Mouse (Mus musculus) erythroblast, embryonic 14.5 days (primary cell): ENCODE results near the gene Mogs. TPM values are rescaled to one million over a fixed set of nuclear protein-coding genes. Genes with fewer than 3 reads are reported as not detected.

Experiments used
- H3K27me3 ChIP-seq: 2 replicates; pipeline ENCODE4 v1.6.1; 2012; ENCODE audit warnings: inconsistent platforms; ENCODE audit not compliant: control insufficient read depth
- H3K36me3 ChIP-seq: 2 replicates; pipeline ENCODE4 v1.6.1; 2012; ENCODE audit warnings: mild to moderate bottlenecking, inconsistent platforms; ENCODE audit not compliant: control insufficient read depth
- H3K4me1 ChIP-seq: 2 replicates; pipeline ENCODE4 v1.6.1; 2012; ENCODE audit warnings: inconsistent platforms; ENCODE audit not compliant: control insufficient read depth
- H3K4me3 ChIP-seq: replicated peaks from 2 replicates; pipeline ENCODE3; 2012; ENCODE audit warnings: moderate library complexity, mild to moderate bottlenecking, inconsistent platforms
- H3K9me3 ChIP-seq: 2 replicates; pipeline ENCODE4 v1.6.1; 2012; ENCODE audit warnings: low read length, inconsistent platforms, mixed read lengths; ENCODE audit not compliant: control insufficient read depth
- GATA1 ChIP-seq: IDR thresholded peaks from 2 replicates; pipeline ENCODE4 v1.6.1; 2012; ENCODE audit warnings: low read length, inconsistent platforms, mixed read lengths
- TAL1 ChIP-seq: IDR thresholded peaks from 3 replicates; pipeline ENCODE4 v1.6.1; 2012; ENCODE audit warnings: low read length, inconsistent platforms, mixed read lengths
- polyA plus RNA-seq: library from polyadenylated mRNA; stranded (reverse); fragments of >175 nt; gene quantifications from 2 replicates; pipeline ENCODE4 v1.2.3, GENCODE M21; 2012

The Mogs gene
- 3.9 and 4.2 TPM in 2 replicates for polyA plus RNA-seq

DNA sequence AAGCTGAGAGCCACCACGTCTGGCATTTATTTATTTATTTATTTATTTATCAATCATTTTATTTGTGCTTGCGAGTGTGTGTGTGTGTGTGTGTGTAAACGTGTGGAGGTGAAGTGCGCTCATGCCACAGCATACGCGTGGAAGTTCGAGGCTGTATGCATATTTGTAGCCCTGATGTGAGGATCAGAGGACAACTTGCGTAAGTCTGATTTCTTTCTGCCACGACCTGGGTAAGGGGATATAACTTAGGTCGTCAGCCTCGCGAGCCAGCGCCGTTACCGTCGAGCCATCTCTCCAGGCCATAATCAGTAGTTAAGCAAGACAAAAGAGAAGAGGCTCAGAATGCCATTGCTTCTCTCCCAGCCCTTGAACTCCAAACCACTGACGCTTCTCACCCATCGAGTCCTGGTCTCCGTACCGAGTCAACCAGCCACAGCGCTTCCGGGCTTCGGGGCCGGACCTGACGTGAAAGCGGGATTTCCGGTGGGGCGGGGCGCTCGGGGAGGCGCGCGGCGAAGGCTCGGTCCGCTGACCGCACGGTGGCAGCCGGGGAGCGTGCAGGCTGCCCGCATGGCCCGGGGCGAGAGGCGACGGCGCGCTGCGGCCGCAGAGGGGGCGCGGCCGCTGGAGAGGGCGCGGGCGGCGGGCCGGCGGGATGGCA lies at the start of gene Mogs:
TSS of gene Mogs (plus strand) at position 486 of the 661 bp plus-strand sequence.
- H3K36me3 ChIP-seq = peaks cover 69% of the 10 kb centered on the region
- no peaks in the 10 kb centered on the region for H3K9me3 ChIP-seq
- no peaks in the 10 kb centered on the region for H3K27me3 ChIP-seq
- peaks cover 86% of the 10 kb centered on the region for H3K4me1 ChIP-seq
- TF ChIP-seq GATA1 (no peak), TAL1 (no peak)
- peak within 1 kb of the TSS; percentile 93 for H3K4me3 ChIP-seq

DNA sequence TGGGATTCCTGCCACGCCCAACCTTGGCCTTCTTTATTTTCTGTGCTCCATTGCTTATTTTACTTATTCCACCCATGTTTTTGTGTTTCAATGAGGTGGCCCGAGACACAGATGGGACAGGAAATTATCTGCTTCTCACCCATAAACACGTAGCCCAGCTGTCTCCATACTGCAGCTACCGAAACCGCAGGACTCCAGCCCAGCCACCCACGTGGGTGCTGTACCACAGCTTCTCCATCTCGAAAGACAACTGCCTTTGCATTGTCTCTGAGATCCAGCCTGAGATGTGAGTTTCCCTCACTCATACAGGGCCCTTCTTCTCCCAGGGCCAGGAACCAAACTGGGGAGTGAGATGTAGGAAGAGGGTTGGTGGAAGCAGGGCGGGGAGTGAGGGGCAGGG lies 49.3 kb upstream of the Mogs start:
- H3K36me3 ChIP-seq = peaks cover 9% of the 10 kb centered on the region
- H3K9me3 ChIP-seq = peaks cover 26% of the 10 kb centered on the region
- peaks cover 19% of the 10 kb centered on the region for H3K4me1 ChIP-seq
- H3K4me3 ChIP-seq = no peak overlapping the region
- H3K27me3 ChIP-seq = peaks cover 100% of the 10 kb centered on the region
- no peak for TF ChIP-seq GATA1
- no peak for TF ChIP-seq TAL1

DNA sequence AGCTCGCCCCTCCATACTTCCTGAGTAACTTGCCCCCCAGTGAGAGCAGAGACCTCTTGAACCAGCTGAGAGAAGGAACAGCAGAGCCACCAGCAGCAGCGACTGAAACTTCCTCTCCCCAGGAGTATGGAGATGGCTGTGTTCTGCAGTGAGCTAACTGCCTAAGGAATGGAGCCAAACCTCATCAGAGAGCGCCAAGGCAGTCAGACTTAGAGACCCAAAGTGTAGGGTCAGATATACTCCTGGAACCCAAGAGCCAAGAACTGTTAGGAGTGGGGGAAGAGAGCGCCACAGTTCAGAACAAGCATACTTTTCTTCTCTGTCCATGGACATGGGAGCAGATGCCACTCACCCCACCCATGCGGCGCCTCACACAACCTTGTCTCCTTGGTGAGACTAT lies 48.9 kb upstream of the Mogs start:
- Histone ChIP-seq H3K27me3 (peaks cover 100% of the 10 kb centered on the region), H3K4me3 (no peak overlapping the region), H3K4me1 (peaks cover 23% of the 10 kb centered on the region), H3K9me3 (peaks cover 31% of the 10 kb centered on the region), H3K36me3 (peaks cover 5% of the 10 kb centered on the region; the same call in 1 of the 2 replicates)
- TF ChIP-seq GATA1 = no peak
- TF ChIP-seq TAL1 = no peak

DNA sequence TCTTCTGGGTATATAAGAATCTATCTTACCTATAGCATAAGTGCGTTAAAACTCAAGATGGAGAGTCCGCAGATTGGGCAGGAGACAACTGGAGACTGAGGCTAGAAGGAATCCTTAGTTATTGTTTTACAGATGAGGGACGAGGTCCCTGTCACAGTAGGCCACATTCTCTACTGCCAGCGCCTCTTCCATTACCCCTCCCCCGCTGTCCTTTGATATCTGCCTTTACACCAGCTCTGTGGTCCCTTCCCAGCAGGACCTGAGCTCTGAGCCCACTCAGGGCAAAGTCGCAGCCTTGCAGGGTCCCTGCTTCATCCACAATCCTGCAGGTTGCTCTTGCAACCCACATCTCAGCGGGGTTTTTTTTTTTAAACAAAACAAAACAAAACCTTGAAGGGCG lies 47.1 kb upstream of the Mogs start:
- Histone ChIP-seq H3K4me1 (peaks cover 24% of the 10 kb centered on the region), H3K9me3 (peaks cover 31% of the 10 kb centered on the region), H3K4me3 (no peak overlapping the region), H3K27me3 (peaks cover 100% of the 10 kb centered on the region), H3K36me3 (peaks cover 4% of the 10 kb centered on the region; the same call in 1 of the 2 replicates)
- TF ChIP-seq GATA1 (no peak), TAL1 (no peak)

DNA sequence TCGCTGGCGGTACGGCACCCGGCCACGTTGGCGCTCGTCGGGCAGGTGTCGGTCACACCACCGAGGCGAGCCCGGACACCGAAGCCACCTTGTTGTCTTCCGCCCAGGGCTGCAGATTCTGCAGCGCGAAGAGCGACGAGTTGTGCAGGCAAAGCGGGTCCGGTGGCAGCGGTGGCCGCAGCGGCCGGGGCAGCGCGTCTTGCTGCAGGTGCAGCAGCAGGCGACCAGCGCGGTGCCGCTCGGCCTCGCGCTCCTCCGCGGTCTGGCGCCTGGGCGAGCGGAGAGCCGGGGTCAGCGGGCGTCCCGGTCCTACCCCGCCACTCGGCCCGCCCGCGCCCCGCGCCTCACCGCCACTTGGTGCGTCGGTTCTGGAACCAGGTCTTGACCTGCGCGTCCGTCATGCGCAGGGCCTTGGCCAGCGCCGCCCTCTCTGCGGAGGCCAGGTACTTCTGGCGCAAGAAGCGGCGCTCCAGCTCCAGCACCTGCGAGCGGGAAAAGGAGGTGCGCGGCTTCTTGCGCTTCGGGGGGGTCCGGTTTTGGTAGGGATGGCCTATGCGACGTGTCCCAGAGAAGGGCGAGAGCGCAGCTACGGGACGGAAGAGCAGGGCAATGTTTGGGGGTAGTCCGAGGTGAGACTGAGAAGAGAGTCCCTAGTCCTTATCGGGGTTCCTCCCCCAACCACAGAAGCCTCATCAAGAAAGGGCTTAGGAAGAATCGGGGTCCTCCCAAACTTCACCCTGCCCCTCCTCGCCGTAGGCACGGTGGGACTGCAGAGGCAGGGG lies 46.4 kb upstream of the Mogs start:
- H3K9me3 ChIP-seq = peaks cover 31% of the 10 kb centered on the region
- H3K36me3 ChIP-seq = peaks cover 4% of the 10 kb centered on the region; the same call in 1 of the 2 replicates
- TF ChIP-seq GATA1 (no peak), TAL1 (no peak)
- peaks cover 24% of the 10 kb centered on the region for H3K4me1 ChIP-seq
- peaks cover 100% of the 10 kb centered on the region for H3K27me3 ChIP-seq
- H3K4me3 ChIP-seq = no peak overlapping the region

DNA sequence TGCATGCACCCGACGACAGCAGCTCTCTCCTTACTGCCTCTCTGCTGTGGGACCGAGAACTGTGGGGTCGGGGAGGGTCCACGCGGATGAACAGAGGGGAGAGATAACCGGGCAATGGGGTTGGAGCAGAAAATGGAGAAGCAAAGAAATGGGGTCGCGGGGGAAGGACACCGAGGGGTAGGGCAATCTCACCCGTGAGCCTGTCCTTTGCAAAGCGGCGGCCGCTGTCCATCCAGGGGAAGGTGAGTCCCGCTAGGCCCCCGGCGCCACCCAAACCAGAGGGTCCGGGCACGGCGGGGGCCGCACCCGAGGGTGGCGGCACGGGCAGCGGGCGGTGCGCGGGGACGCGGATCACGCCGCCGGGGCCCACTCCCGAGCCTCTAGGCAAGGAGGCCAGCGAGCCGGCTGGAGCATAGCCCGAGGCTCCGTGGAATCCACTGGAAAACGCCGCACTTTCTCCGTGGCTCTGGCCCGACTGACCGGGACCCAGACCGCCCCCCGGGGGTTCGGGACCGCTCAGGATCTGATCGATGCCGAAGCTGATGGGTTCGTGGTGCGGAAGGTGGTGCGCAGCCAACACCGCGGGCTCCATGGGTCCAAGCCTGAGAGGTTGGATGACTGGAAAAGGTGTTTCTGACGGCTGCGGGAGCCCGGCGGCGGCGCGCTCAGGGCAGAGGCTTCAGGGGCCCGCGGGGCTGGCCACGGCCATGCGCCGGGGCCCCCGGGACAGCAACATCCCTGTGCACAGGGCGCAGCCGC lies 45.6 kb upstream of the Mogs start:
- H3K36me3 ChIP-seq = peaks cover 4% of the 10 kb centered on the region; the same call in 1 of the 2 replicates
- TF ChIP-seq GATA1 (no peak), TAL1 (no peak)
- H3K4me3 ChIP-seq = no peak overlapping the region
- peaks cover 24% of the 10 kb centered on the region for H3K4me1 ChIP-seq
- peaks cover 31% of the 10 kb centered on the region for H3K9me3 ChIP-seq
- H3K27me3 ChIP-seq = peaks cover 100% of the 10 kb centered on the region

DNA sequence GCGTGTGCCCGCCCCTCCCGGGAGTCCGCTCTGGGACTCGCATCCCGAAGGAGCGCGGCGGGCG lies 45.2 kb upstream of the Mogs start, which contains the start of gene Tlx2:
TSS of gene Tlx2 (minus strand) at position 47 of the 64 bp plus-strand sequence.
- Histone ChIP-seq H3K4me3 (no peak within 1 kb of the TSS), H3K36me3 (peaks cover 4% of the 10 kb centered on the region; the same call in 1 of the 2 replicates), H3K9me3 (peaks cover 31% of the 10 kb centered on the region), H3K27me3 (peaks cover 100% of the 10 kb centered on the region), H3K4me1 (peaks cover 24% of the 10 kb centered on the region)
- TF ChIP-seq GATA1 = no peak
- no peak for TF ChIP-seq TAL1

DNA sequence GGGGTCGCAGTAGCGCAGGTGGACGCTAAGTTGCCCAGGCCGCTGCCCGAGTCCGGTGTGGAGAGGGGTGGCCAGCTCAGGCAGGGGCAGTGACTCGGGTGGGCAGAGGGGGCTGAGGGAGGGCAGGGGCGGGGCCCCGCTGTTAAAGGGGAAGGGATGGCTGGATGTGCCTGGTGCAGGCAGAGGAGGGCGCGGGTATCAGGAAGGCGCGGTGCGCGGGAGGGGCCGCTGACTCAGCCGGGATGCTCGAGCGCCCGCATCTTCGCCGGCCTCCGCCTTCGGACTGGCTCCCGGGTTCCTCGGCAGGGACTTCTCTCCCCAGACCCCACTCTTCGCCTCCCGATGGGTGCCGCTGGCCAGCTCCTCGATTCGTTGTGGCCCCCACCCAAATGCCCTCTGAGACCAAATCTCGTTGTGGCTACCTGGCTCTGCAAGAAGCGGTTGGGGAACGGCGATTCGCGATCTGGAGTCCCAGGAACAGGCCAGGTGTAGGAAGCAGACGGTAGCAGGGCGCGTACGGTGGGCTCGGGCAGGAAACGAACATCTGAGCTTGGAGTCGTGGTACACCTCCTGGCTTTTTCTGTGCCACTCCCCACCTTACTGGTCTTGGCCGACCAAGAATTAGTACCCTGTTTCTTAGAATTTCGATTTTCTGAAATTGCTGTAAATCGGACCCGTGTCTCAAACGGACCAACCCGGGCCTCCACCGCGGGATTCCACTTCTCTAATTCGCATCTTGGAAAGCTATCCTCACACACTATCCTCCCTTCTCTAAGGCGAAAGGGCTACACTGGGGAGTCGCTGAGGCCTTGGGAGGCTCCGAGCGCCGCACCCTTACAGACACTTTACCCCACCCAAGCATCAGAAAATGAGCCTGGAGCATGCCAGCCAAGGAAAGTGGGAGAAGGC lies 44.7 kb upstream of the Mogs start:
- no peak for TF ChIP-seq TAL1
- no peak for TF ChIP-seq GATA1
- peaks cover 100% of the 10 kb centered on the region for H3K27me3 ChIP-seq
- no peak overlapping the region for H3K4me3 ChIP-seq
- peaks cover 24% of the 10 kb centered on the region for H3K4me1 ChIP-seq
- H3K36me3 ChIP-seq = peaks cover 4% of the 10 kb centered on the region; the same call in 1 of the 2 replicates
- peaks cover 31% of the 10 kb centered on the region for H3K9me3 ChIP-seq
